Mouse (Mus musculus) neural tube, embryonic 10.5 days (tissue): ENCODE results near the gene Mccc1.

Experiments used
- DNase-seq: peaks from one replicate; pipeline ENCODE4 v3.0.0-alpha.2; 2017; ENCODE audit warnings: low spot score; ENCODE audit errors: extremely low spot score

Mccc1 gene

GRCm38 (mm10) chr3:36000275-36001239, at the start of gene Mccc1:
TSS of gene Mccc1 (minus strand) at chr3:36000678.
- peak; percentile 92 for DNase-seq

- no peak for DNase-seq
Measured at GRCm38 (mm10) chr3:36049106-36049505, 48.6 kb upstream of the Mccc1 start.

GRCm38 (mm10) chr3:36045086-36045485, 44.6 kb upstream of the Mccc1 start:
- DNase-seq = no peak

- no peak for DNase-seq
Measured at GRCm38 (mm10) chr3:36044520-36044919, 44.0 kb upstream of the Mccc1 start.

- no peak for DNase-seq
Measured at GRCm38 (mm10) chr3:36031740-36032510, 31.4 kb upstream of the Mccc1 start.

- DNase-seq = no peak
Measured at GRCm38 (mm10) chr3:36029993-36030392, 29.5 kb upstream of the Mccc1 start.

GRCm38 (mm10) chr3:36025732-36026131, 25.3 kb upstream of the Mccc1 start:
- DNase-seq = no peak

- no peak for DNase-seq
Measured at GRCm38 (mm10) chr3:36011239-36011638, 10.8 kb upstream of the Mccc1 start.

- no peak for DNase-seq
Measured at GRCm38 (mm10) chr3:36008411-36009154, 8.1 kb upstream of the Mccc1 start.

- no peak for DNase-seq
Measured at GRCm38 (mm10) chr3:36004028-36004895, 3.8 kb upstream of the Mccc1 start.

- DNase-seq = no peak
Measured at GRCm38 (mm10) chr3:35994552-35995531, 5.6 kb downstream of the Mccc1 start.

- DNase-seq = no peak
Measured at GRCm38 (mm10) chr3:35990715-35991114, 9.8 kb downstream of the Mccc1 start.

GRCm38 (mm10) chr3:35988031-35988430, 12.4 kb downstream of the Mccc1 start:
- DNase-seq = no peak

GRCm38 (mm10) chr3:35986266-35986665, 14.2 kb downstream of the Mccc1 start:
- no peak for DNase-seq

GRCm38 (mm10) chr3:35973551-35973950, 26.9 kb downstream of the Mccc1 start:
- no peak for DNase-seq

- no peak for DNase-seq
Measured at GRCm38 (mm10) chr3:35972985-35973384, 27.5 kb downstream of the Mccc1 start.

- DNase-seq = no peak
Measured at GRCm38 (mm10) chr3:35971149-35971548, 29.3 kb downstream of the Mccc1 start.

GRCm38 (mm10) chr3:35970441-35970840, 30.0 kb downstream of the Mccc1 start:
- no peak for DNase-seq

GRCm38 (mm10) chr3:35967366-35967921, 33.0 kb downstream of the Mccc1 start:
- DNase-seq = no peak
